Mouse (Mus musculus) adipocyte (in vitro differentiated cells): ENCODE measurements around the gene Iah1.

Experiments
- DNase-seq: peaks from one replicate; pipeline ENCODE4 v3.0.0-alpha.2; 2016; ENCODE audit warnings: low spot score

Iah1 gene

GRCm38 (mm10) chr12:21320317-21320716 is 4.1 kb downstream of the Iah1 start:
- no peak for DNase-seq

- no peak for DNase-seq
Measured at GRCm38 (mm10) chr12:21321170-21321569, 5.0 kb downstream of the Iah1 start.

- no peak for DNase-seq
Measured at GRCm38 (mm10) chr12:21322296-21322695, 6.1 kb downstream of the Iah1 start.

GRCm38 (mm10) chr12:21322856-21323255 is 6.7 kb downstream of the Iah1 start:
- DNase-seq = no peak

- DNase-seq = no peak
Measured at GRCm38 (mm10) chr12:21324101-21324500, 7.9 kb downstream of the Iah1 start.

GRCm38 (mm10) chr12:21325266-21325665 is 9.1 kb downstream of the Iah1 start:
- DNase-seq = no peak

- peak; percentile 95 for DNase-seq
Measured at GRCm38 (mm10) chr12:21326325-21326724, 10.1 kb downstream of the Iah1 start.

GRCm38 (mm10) chr12:21329661-21330400 is 13.6 kb downstream of the Iah1 start:
- no peak for DNase-seq

- no peak for DNase-seq
Measured at GRCm38 (mm10) chr12:21330961-21331576, 14.9 kb downstream of the Iah1 start.

GRCm38 (mm10) chr12:21331711-21332110 is 15.5 kb downstream of the Iah1 start:
- no peak for DNase-seq

GRCm38 (mm10) chr12:21333021-21333420 is 16.8 kb downstream of the Iah1 start:
- no peak for DNase-seq

GRCm38 (mm10) chr12:21333766-21334165 is 17.6 kb downstream of the Iah1 start:
- no peak for DNase-seq

GRCm38 (mm10) chr12:21335869-21336268 is 19.7 kb downstream of the Iah1 start:
- DNase-seq = no peak

GRCm38 (mm10) chr12:21337171-21337570 is 21.0 kb downstream of the Iah1 start:
- DNase-seq = no peak

- no peak for DNase-seq
Measured at GRCm38 (mm10) chr12:21340674-21341073, 24.5 kb downstream of the Iah1 start.

GRCm38 (mm10) chr12:21346972-21347371 is 30.8 kb downstream of the Iah1 start:
- DNase-seq = no peak

- no peak for DNase-seq
Measured at GRCm38 (mm10) chr12:21350113-21350876, 34.1 kb downstream of the Iah1 start.

GRCm38 (mm10) chr12:21353681-21354080 is 37.5 kb downstream of the Iah1 start:
- no peak for DNase-seq

GRCm38 (mm10) chr12:21362686-21363085 is 46.5 kb downstream of the Iah1 start:
- DNase-seq = no peak

GRCm38 (mm10) chr12:21363195-21363594 is 47.0 kb downstream of the Iah1 start:
- DNase-seq = no peak

GRCm38 (mm10) chr12:21364624-21365435 is 48.6 kb downstream of the Iah1 start:
- DNase-seq = no peak
